9 mouse cellular contexts compared by ENCODE assay signal in genomic region chr12:113148381-113149035, GRCm38 (mm10). TPM values are rescaled to one million over a fixed set of nuclear protein-coding genes. Genes with fewer than 3 reads are reported as not detected.
DNase-seq lines count a peak whose midpoint lies in the region; ATAC-seq and TF ChIP-seq lines count a peak whose summit lies in the region.
"Had no signal": no experiment of that assay in that cellular context is flagged by ENCODE, and none has a peak within 500 bp of the region (broad histone marks: within the 10 kb centered on the region; RNA-seq: fewer than 3 reads in every experiment).

No protein-coding gene starts in this region.

- ATAC-seq in heart, embryonic 16.5 days (replicated peaks; ENCODE audit: extremely low read depth, insufficient read depth, low FRiP score): no peak; the same call in 1 of the 2 replicates
- ATAC-seq in lung, embryonic 14.5 days (ENCODE audit: insufficient read depth): no peak
- ATAC-seq in inflammation-experienced regulatory T-cells, adult 6 months: no peak

- 40% methylated on average over 16 of the region's 16 CpGs for WGBS in heart, embryonic 16.5 days
- WGBS in lung, embryonic 14.5 days: 34% methylated on average over 16 of the region's 16 CpGs
- WGBS in forebrain, embryonic 10.5 days: 34% methylated on average over 16 of the region's 16 CpGs
- WGBS in cerebellum, adult 2 months: 66% methylated on average over 16 of the region's 16 CpGs

- H3K4me3 ChIP-seq in E14TG2a.4 (replicated peaks; ENCODE audit: low read length): peak overlapping the region; percentile 45
- H3K4me3 ChIP-seq in heart, embryonic 16.5 days (ENCODE audit: low read length): no peak overlapping the region
- H3K4me3 ChIP-seq in lung, embryonic 14.5 days (ENCODE audit: low read depth, low read length): no peak overlapping the region
- H3K4me3 ChIP-seq in forebrain, embryonic 10.5 days: no peak overlapping the region
- H3K4me3 ChIP-seq in cerebellum, adult 2 months (replicated peaks; ENCODE audit: insufficient read depth, low read depth, low read length): no peak overlapping the region
- H3K4me3 ChIP-seq: neural tube, embryonic 12.5 days had no signal

- no peaks in the 10 kb centered on the region for H3K9me3 ChIP-seq in E14TG2a.4 (ENCODE audit: low read length)
- H3K9me3 ChIP-seq in heart, embryonic 16.5 days (replicated peaks; ENCODE audit: control insufficient read depth, low read length): no peaks in the 10 kb centered on the region
- no peaks in the 10 kb centered on the region for H3K9me3 ChIP-seq in lung, embryonic 14.5 days (ENCODE audit: low read depth, low read length)
- H3K9me3 ChIP-seq in forebrain, embryonic 10.5 days: no peaks in the 10 kb centered on the region
- H3K9me3 ChIP-seq: neural tube, embryonic 12.5 days had no signal

- H3K27ac ChIP-seq in heart, embryonic 16.5 days (ENCODE audit: low read length): peak overlapping the region; percentile 82
- H3K27ac ChIP-seq in lung, embryonic 14.5 days (ENCODE audit: low read depth): no peak overlapping the region
- H3K27ac ChIP-seq in forebrain, embryonic 10.5 days: no peak overlapping the region
- H3K27ac ChIP-seq in cerebellum, adult 2 months (ENCODE audit: insufficient read depth, low read length): no peak overlapping the region
- H3K27ac ChIP-seq: neural tube, embryonic 12.5 days had no signal

- peak; percentile 57 to 58 for DNase-seq in cerebellum, postnatal 10 days
- DNase-seq in cerebellum, adult 18-20 months: no peak
- peak; percentile 22 for DNase-seq in lung, embryonic 14.5 days
- no peak for DNase-seq in forebrain, embryonic 10.5 days (ENCODE audit: extremely low spot score, low spot score)
- DNase-seq in cerebellum, adult 2 months: no peak

- H3K9ac ChIP-seq in heart, embryonic 16.5 days (ENCODE audit: low read length): peak overlapping the region; percentile 45; the same call in 1 of the 2 replicates
- no peak overlapping the region for H3K9ac ChIP-seq in lung, embryonic 14.5 days
- H3K9ac ChIP-seq: neural tube, embryonic 12.5 days had no signal

- peaks cover 30% of the 10 kb centered on the region for H3K36me3 ChIP-seq in E14TG2a.4 (ENCODE audit: insufficient read depth, low read length)
- peaks cover 25% of the 10 kb centered on the region for H3K36me3 ChIP-seq in heart, embryonic 16.5 days (ENCODE audit: control insufficient read depth, insufficient read depth)
- peaks cover 22% of the 10 kb centered on the region for H3K36me3 ChIP-seq in lung, embryonic 14.5 days (ENCODE audit: insufficient read depth)
- H3K36me3 ChIP-seq in forebrain, embryonic 10.5 days (replicated peaks): peaks cover 25% of the 10 kb centered on the region

- H3K27me3 ChIP-seq in E14TG2a.4 (ENCODE audit: insufficient read depth, low read length): peaks cover 39% of the 10 kb centered on the region
- H3K27me3 ChIP-seq in heart, embryonic 16.5 days (ENCODE audit: control insufficient read depth, insufficient read depth, low read length): no peaks in the 10 kb centered on the region
- H3K27me3 ChIP-seq in lung, embryonic 14.5 days (ENCODE audit: insufficient read depth, low read length): peaks cover 18% of the 10 kb centered on the region; the same call in 1 of the 2 replicates
- peaks cover 78% of the 10 kb centered on the region for H3K27me3 ChIP-seq in forebrain, embryonic 10.5 days (ENCODE audit: poor library complexity, severe bottlenecking)
- 0 out of 2 replicates have a peak, but pooled peaks cover 2% of the 10 kb centered on the region for H3K27me3 ChIP-seq in cerebellum, adult 2 months (ENCODE audit: control insufficient read depth, insufficient read depth, low read length)

- peaks cover 99% of the 10 kb centered on the region for H3K4me1 ChIP-seq in E14TG2a.4 (replicated peaks; ENCODE audit: low read depth, low read length)
- peaks cover 82% of the 10 kb centered on the region for H3K4me1 ChIP-seq in heart, embryonic 16.5 days (ENCODE audit: control insufficient read depth, insufficient read depth, low read length)
- H3K4me1 ChIP-seq in lung, embryonic 14.5 days (ENCODE audit: insufficient read depth): 0 out of 2 replicates have a peak, but pooled peaks cover 2% of the 10 kb centered on the region
- peaks cover 57% of the 10 kb centered on the region for H3K4me1 ChIP-seq in forebrain, embryonic 10.5 days
- peaks cover 21% of the 10 kb centered on the region for H3K4me1 ChIP-seq in cerebellum, adult 2 months (ENCODE audit: control insufficient read depth, insufficient read depth, low read length)

- TF ChIP-seq POLR2A in cerebellum, adult 2 months (IDR thresholded peaks at IDR 0.05; ENCODE audit: borderline replicate concordance, insufficient read depth, low read length): no peak

- no peak overlapping the region for H3K4me2 ChIP-seq in heart, embryonic 16.5 days (ENCODE audit: low read depth, low read length)
- H3K4me2 ChIP-seq in lung, embryonic 14.5 days: no peak overlapping the region
- H3K4me2 ChIP-seq: neural tube, embryonic 12.5 days had no signal

- TF ChIP-seq CTCF in E14TG2a.4 (conservative IDR thresholded peaks at IDR 0.05; ENCODE audit: low read length): peak; percentile 36
- no peak for TF ChIP-seq CTCF in lung, embryonic 14.5 days (IDR thresholded peaks at IDR 0.05; ENCODE audit: low read depth)
- TF ChIP-seq CTCF in cerebellum, adult 2 months (IDR thresholded peaks at IDR 0.05; ENCODE audit: borderline replicate concordance, insufficient read depth, low read depth, low read length): no peak

RNA-seq across cellular contexts. Expression of gene Crip1, which starts 2.4 kb away (rescaled TPM):
- polyA plus RNA-seq in heart, embryonic 16.5 days (2015; fragmentation: Nextera tagmentation; extraction: Ambion mirVana): 719 and 763 TPM in 2 replicates
- polyA plus RNA-seq in lung, embryonic 14.5 days (2014; fragmentation: Nextera tagmentation; extraction: Ambion mirVana): 237 and 267 TPM in 2 replicates
- 59.2 and 59.5 TPM in 2 replicates for polyA plus RNA-seq in forebrain, embryonic 10.5 days (2016; fragmentation: Nextera tagmentation; extraction: Ambion mirVana)
- polyA plus RNA-seq in inflammation-experienced regulatory T-cells, adult 6 months (2017; shearing (Covaris generic)): 1,000 to 10,000 TPM in 1 of 3 experiments, 100 to 1,000 TPM in 2; 839 to 2,286 (median 900) TPM
- polyA plus RNA-seq in cerebellum, adult 2 months (2012; rRNA removed): 44.5 and 55.5 TPM in 2 replicates

RNA-seq across cellular contexts. Expression of gene Tedc1, which starts 7.7 kb away (rescaled TPM):
- polyA plus RNA-seq in heart, embryonic 16.5 days (2015; fragmentation: Nextera tagmentation; extraction: Ambion mirVana): 25.0 and 28.1 TPM in 2 replicates
- polyA plus RNA-seq in lung, embryonic 14.5 days (2014; fragmentation: Nextera tagmentation; extraction: Ambion mirVana): 35.1 and 35.4 TPM in 2 replicates
- polyA plus RNA-seq in forebrain, embryonic 10.5 days (2016; fragmentation: Nextera tagmentation; extraction: Ambion mirVana): 66.4 and 69.6 TPM in 2 replicates
- polyA plus RNA-seq in inflammation-experienced regulatory T-cells, adult 6 months (2017; shearing (Covaris generic)): 10 to 100 TPM in 1 of 3 experiments, 1 to 10 TPM in 1, under 1 TPM in 1; 0.90 to 12.3 (median 3.1) TPM
- 1.1 and 1.6 TPM in 2 replicates for polyA plus RNA-seq in cerebellum, adult 2 months (2012; rRNA removed)

RNA-seq across cellular contexts. Expression of gene Crip2, which starts 8.5 kb away (rescaled TPM):
- 1,743 and 2,017 TPM in 2 replicates for polyA plus RNA-seq in heart, embryonic 16.5 days (2015; fragmentation: Nextera tagmentation; extraction: Ambion mirVana)
- 266 and 273 TPM in 2 replicates for polyA plus RNA-seq in lung, embryonic 14.5 days (2014; fragmentation: Nextera tagmentation; extraction: Ambion mirVana)
- 172 and 182 TPM in 2 replicates for polyA plus RNA-seq in forebrain, embryonic 10.5 days (2016; fragmentation: Nextera tagmentation; extraction: Ambion mirVana)
- polyA plus RNA-seq in inflammation-experienced regulatory T-cells, adult 6 months (2017; shearing (Covaris generic)): 10 to 100 TPM in 1 of 3 experiments, 1 to 10 TPM in 2; 4.9 to 10.4 (median 6.0) TPM
- polyA plus RNA-seq in cerebellum, adult 2 months (2012; rRNA removed): 66.2 and 67.0 TPM in 2 replicates

RNA-seq across cellular contexts. Expression of gene Tmem121, which starts 37.2 kb away (rescaled TPM):
- polyA plus RNA-seq in heart, embryonic 16.5 days (2015; fragmentation: Nextera tagmentation; extraction: Ambion mirVana): 5.5 and 7.8 TPM in 2 replicates
- 4.3 and 6.1 TPM in 2 replicates for polyA plus RNA-seq in lung, embryonic 14.5 days (2014; fragmentation: Nextera tagmentation; extraction: Ambion mirVana)
- 18.7 and 20.3 TPM in 2 replicates for polyA plus RNA-seq in forebrain, embryonic 10.5 days (2016; fragmentation: Nextera tagmentation; extraction: Ambion mirVana)
- polyA plus RNA-seq in inflammation-experienced regulatory T-cells, adult 6 months (2017; shearing (Covaris generic)): under 1 TPM in 1 of 3 experiments, not detected in 2; 0.23 TPM
- polyA plus RNA-seq in cerebellum, adult 2 months (2012; rRNA removed): 30.9 and 31.3 TPM in 2 replicates

RNA-seq across cellular contexts. Expression of gene Mta1, which starts 50.4 kb away (rescaled TPM):
- polyA plus RNA-seq in heart, embryonic 16.5 days (2015; fragmentation: Nextera tagmentation; extraction: Ambion mirVana): 10.8 and 12.1 TPM in 2 replicates
- 22.8 and 24.1 TPM in 2 replicates for polyA plus RNA-seq in lung, embryonic 14.5 days (2014; fragmentation: Nextera tagmentation; extraction: Ambion mirVana)
- 21.2 and 22.7 TPM in 2 replicates for polyA plus RNA-seq in forebrain, embryonic 10.5 days (2016; fragmentation: Nextera tagmentation; extraction: Ambion mirVana)
- polyA plus RNA-seq in inflammation-experienced regulatory T-cells, adult 6 months (2017; shearing (Covaris generic)): 10 to 100 TPM; 12.1 to 15.0 (median 13.8) TPM
- polyA plus RNA-seq in cerebellum, adult 2 months (2012; rRNA removed): 60.4 and 61.4 TPM in 2 replicates

Comparison
In these comparisons a context has a peak if more than half of its experiments do, and no peak if none do; other contexts are left out.
1. DNase-seq: peak in cerebellum, postnatal 10 days (2 of 2) and lung, embryonic 14.5 days (single experiment); none in cerebellum, adult 18-20 months (0 of 2), forebrain, embryonic 10.5 days (single experiment) and cerebellum, adult 2 months (0 of 2).